Mouse (Mus musculus) T-helper 17 cell (primary cell): Measurements from ENCODE around the gene Tspan13.

Experiments used
- in situ Hi-C, 2 experiments: fragments of 300-600 bp; cut with MboI, MseI; formaldehyde crosslinking; loops; 1 replicate in 1 of 2; 2 replicates in 1 of 2; pipeline ENCODE4 v1.15.1; 2025; ENCODE audit warnings: high pct_unique_total_duplicates in 2 of 2

The Tspan13 gene

DNA sequence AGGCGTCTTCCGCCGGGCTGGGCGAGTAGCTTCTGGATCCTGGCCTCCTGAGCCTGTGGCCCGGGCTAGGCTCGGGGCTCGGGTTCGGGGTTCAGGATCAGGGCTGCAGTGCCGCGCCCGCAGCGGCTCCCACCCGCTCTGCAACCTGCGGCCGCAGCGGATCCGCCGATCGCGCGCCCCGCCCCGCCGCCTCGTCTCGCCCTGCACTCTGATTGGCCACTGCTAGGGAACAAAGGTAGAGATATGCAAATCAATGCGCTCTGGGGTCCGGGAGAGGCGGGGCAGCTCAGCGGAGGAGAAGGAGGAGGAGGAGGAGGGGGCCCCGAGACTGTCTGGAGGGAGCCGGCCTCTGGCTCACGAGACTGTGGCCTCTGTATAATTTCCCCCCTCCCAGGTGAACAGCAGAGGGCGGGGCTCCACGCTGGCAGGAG is at the start of gene Tspan13:
TSS of gene Tspan13 (minus strand) at position 153 of the 431 bp plus-strand sequence.
- in situ Hi-C loops: loop anchor here (5.0 to 25.0 kb wide), 3 partner anchors 115 to 1030 kb away; partner anchors contain the start of genes Ahr (in 1 of the 2), Ankmy2 (in 1 of the 2) and Bzw2 (in 1 of the 2)

DNA sequence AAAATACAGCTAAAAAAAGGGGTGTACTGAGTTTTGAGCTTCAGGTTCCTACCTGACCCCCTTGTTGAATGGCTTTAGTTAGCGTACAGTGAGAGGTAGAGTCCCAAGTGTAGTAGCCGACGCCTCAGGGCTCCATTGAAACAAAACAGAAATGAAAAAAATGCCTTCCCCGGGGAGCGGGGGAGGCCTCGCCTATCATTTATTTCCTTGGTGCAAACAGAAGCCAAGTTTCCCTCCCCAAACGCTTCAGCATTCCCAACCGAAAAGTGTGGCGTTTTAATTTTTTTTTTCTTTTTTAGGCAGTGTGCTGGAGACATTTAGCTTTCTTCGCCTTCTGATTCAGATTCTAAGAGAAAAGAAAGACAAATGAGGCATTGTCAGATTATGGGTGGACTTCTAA is 49.7 kb upstream of the Tspan13 start:
- in situ Hi-C loops: no loop called here

DNA sequence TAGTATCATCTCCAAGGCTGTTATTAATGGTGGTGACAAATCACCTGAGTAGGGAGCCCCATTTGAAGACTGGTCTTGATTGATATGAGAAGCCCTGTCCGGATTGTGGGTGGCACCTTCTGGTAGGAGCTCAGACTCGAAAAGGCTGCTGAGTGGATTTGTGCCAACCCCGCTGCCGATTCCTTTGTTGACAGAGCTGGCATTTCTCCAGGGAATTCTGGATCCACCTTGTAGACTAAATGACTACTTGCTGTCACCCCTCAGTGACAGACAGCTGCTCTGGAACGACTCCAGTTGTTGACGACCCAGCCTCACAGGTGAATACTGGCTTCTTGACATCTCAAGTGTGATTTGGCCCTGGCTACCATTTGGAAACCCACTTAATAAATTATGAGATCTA is 46.9 kb upstream of the Tspan13 start:
- in situ Hi-C loops: no loop called here

DNA sequence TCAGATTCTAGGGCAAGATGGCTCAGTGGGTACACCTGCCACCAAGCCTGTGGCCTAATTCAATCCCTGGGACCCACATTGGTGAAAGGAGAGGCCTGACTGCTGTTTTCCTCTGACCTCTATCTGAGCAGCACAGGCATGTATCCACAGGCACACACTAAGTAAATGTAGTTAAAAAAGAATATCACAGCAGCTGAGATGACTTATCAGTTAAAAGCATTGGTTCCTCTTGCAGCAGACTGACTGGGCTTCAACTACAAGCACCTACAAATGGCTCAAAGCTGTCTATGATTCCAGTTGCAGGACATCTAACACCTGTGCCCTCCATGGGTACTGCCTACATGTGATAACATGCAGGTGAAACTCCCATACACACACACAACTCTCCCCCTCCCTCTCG is 46.5 kb upstream of the Tspan13 start:
- in situ Hi-C loops: no loop called here

DNA sequence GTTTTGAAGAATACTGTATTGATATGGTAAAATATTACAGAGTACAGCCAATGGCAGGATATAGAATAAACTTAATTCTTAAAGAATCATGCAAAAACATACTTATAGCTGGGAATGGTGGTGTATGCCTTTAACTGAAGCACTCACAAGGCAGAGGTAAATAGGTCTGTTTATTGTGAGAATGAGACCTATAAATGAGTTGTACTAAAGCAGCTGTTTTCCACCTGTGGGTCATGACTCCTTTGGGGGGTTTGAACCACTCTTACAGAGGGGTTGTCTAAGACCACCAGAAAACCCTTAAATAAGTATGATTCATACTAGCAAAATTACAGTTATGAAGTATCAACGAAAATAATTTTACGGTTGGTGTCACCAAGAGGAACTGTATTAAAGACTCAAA is 43.1 kb upstream of the Tspan13 start:
- in situ Hi-C loops: no loop called here

DNA sequence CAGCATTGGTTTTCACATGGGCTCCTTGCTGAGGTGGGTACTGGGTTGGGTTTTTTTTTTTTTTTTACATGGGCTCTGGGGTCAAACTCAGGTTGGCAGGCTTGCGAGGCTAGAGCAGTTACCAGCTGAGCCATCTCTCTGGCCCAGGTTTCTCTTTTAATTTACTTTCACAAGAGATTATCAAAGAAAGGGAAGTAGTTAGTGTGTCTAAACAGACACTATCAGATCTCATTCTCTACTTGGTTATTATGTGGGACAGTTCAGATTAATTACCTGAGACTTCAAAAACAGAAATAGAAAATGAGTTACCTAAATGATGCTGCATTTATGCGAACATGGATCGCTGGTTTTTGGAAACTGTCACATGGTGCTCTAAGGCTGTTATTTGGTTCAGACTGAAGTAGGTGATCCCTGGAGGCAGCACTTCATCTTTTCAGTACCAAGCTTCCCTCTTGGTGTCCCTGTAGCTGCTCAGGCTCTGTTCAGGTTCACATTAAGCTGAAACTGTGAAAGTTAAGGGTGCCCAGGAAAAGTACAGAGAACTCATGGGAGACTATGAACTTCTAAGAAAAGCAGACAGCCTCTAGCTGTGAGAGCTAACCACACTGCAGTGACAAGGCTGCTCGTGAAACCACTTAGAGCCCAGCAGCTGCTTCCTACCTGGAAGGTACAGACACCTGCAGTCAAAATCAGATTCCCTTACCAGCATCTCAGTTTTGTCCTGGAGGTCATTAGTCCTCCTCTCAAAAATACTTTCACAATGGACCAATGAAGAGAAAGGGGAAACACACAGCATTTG is 36.0 kb upstream of the Tspan13 start:
- in situ Hi-C loops: loop anchor here in 1 of 2 experiments (10.0 kb wide), 1 partner anchor 233 kb away; no protein-coding TSS in a partner anchor

DNA sequence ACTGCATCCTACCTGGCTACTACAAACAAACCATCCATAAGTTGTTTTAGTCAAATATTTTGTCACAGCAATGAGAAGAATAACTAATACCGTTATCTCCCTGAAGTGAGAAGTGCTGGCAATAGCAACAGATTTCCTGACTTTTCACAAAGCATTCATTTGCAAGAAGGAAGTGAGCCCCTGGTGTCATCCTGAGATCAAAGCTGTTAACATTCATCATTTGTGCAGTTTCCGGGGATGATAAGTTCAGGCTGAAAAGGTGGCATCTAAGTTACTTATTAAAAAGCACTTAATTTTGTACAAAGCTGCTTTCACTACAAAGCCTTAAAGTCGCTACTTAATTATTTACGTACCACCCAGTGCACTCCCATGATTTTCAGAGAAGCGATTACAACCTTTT is 30.6 kb upstream of the Tspan13 start:
- in situ Hi-C loops: loop anchor here in 1 of 2 experiments (10.0 kb wide), 1 partner anchor 228 kb away; no protein-coding TSS in a partner anchor

DNA sequence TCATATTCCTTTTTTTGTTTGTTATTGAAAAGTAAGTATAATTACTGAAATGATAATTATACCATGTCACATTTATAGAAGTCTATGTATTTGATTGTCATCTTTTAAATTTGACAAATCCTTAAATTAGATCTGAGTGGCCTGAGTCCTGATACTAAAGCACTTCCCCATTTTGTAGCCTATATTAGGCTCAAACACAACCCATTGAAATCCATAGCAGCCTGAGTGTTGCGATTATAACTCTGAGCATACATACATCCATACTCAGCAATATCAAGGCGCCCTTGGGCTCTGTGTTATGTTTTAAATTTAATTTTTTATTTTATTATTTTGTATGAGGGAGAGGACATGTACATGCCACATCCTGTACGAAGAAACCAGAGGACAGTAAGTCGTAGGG is 27.9 kb upstream of the Tspan13 start:
- in situ Hi-C loops: loop anchor here in 1 of 2 experiments (10.0 kb wide), 1 partner anchor 225 kb away; no protein-coding TSS in a partner anchor

DNA sequence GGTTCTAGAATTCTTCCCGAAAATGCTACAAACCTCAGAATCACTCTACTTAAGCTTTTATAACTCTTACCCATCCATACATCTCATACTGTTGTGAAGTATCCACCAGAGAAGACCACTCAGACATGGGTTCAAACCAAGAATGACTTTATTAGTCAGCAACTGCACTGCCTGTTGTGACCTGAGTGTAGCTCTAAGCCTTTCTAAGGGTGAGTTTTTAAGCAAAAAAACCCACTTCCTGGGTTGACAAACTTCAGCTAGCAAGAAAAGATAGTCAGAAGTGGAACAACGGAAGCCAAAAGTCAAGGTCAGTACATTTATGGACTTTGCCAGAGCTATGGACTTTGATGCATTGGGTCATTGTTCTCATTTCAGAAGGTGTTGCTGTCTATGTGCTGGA is 25.2 kb upstream of the Tspan13 start:
- in situ Hi-C loops: no loop called here

DNA sequence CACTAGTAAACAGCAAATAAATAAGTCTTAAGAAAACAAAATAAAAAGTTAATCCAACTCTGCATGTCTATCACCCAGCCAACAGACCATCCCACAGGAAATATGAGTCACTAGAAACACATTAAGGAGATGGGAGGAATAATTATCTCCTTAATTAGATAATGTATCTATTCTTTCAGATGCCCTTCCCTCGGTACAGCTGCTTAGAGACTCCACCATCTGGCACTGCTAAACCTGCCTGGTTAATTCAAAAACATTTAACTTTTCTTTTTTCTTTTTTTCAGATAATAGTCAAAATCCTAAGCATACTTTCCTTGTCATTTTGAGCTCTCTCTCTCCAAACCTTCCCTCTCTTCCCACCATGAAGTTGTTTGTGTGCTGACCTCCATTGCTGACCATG is 23.6 kb upstream of the Tspan13 start:
- in situ Hi-C loops: no loop called here

DNA sequence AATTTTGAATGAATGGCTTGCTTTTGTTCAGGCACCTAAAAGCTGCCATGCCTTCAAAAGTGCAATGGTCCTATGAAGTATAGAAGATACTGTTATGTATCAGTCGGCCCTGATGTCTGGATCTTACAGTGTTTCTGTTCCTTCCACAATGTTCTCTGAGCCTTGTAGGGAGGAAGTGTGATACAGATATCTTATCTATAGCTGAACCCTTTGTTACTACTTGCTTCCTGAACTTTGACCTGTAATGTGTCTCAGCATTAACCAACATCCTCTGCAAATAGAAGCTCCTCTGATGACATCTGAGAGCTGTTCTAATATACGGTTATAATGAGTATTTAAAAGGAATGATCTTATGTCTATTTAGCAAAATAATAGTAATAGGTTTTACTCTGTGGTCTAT is 15.4 kb upstream of the Tspan13 start:
- in situ Hi-C loops: no loop called here

DNA sequence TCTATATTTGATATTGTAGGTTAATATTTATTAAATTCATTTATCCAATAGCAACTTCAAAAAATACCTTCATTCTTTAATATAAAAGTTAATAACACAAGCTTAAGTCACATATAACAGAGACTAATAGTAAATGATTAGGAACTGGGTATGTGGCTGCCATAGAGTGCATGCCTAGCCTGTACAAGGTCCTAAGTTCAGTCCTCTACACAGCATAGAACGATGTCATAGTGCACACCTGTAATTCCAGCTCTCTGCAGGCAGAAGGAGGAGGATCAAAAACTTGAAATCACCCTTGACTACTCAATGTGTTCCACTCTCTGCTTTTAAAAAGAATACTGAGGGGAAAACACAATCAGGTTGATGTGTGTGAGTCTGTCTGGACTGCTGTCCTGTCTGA is 8.0 kb upstream of the Tspan13 start:
- in situ Hi-C loops: no loop called here

DNA sequence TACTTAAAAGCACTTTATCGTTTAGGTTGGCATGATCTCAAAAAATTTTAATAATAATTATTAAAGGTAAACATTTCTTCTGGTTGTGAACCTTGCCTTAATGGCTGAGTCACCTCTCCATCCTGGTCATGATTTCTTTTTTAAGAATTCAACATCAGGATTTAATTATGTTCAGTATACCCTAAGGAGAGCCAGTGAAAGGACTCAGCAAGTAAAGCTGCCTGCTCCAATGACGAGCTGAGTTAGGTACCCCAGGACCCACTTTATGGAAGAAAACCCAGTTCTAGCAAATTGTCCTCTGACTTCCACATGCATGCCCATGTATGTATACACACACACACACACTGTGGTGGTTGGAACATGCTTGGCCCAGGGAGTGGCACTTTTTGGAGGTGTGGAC is 5.3 kb upstream of the Tspan13 start:
- in situ Hi-C loops: loop anchor here in 1 of 2 experiments (25.0 kb wide), 1 partner anchor 510 kb away; the partner anchor contains the start of gene Ahr

DNA sequence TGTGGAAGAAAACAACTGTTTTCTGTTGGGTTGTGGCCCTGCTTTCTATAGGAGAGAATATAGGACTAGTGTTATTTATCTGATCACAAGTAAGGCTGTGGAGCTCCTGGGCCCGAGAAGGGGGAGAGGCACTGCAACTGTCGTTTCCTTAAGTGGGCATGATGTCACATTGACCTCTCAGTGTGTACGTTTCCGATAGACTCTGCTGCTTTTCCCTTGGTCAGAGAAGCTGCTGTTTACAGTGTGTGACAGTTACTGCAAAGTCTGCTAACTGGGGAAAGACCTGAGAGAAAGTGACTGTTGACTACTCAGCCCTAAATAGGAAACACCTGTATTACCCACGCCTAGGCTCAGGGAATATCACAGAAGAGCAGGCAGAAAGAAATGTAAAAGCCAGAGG is 3.9 kb upstream of the Tspan13 start:
- in situ Hi-C loops: loop anchor here in 1 of 2 experiments (25.0 kb wide), 1 partner anchor 509 kb away; the partner anchor contains the start of gene Ahr

DNA sequence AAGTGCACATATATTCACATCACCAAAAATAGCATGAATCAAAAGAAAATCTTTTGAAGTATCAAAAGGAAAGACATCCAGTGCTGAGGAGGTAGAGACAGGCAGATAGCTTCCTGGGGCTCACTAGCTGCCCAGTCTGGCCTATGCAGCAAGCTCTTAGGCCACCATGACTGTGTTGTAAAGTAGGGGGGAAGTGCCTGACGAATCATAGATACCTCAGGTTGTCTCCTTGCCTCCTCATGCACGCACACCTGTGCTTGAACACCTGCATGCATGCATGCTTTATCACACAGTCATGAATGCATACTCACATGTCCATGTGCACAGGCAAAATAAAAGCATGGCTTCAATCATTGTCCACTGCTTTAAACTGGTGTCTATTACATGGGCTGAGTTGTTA is 2.4 kb upstream of the Tspan13 start:
- in situ Hi-C loops: loop anchor here (5.0 to 25.0 kb wide), 3 partner anchors 113 to 1032 kb away; partner anchors contain the start of genes Ahr (in 1 of the 2), Ankmy2 (in 1 of the 2) and Bzw2 (in 1 of the 2)

DNA sequence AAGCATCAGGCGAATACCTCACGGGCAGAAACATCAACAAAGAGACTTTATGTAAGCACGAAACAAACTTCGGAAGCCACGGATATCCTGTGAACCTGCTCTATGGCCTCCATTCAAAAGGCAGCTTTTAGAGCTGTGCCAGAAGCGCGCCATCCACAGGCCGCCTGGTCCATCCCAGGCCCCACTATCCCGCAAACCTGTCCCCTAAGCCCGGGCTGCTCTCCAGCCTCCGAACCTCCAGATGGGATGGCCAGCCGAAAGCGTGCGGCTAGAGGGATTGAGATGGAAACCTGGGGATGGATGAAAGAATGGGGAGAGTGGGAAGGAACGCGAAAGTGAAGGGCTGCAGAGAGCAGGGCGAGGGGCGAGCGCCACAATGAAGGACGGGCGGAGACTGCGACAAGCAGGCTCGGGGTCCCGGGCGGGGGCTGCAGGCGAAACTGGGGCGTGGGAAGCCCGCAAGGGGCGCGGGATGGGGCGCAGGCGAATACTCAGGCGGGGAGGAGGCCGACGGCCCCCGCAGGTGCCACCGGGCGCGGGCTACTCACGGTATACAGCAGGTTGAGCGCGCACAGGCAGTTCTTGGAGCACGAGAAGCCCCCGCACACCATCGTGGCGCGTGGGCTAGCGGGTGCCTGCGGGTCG is 475 bp downstream of the Tspan13 start:
- in situ Hi-C loops: loop anchor here (5.0 to 25.0 kb wide), 3 partner anchors 115 to 1030 kb away; partner anchors contain the start of genes Ahr (in 1 of the 2), Ankmy2 (in 1 of the 2) and Bzw2 (in 1 of the 2)

DNA sequence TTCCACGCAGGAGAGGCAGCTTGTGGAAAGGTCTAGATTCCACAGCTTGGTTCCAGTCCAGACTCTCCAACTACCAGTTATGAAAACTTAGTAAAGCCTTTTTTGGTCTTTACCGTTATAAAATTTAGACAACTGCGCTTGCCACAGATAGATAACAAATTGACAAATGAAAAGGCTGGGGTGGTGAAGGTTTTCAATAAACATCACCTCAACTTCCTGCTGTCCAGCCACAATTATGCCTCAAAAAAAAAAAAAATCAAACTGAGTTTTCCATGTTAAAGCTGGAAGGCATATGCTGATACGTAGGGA is 1.1 kb downstream of the Tspan13 start:
- in situ Hi-C loops: loop anchor here (5.0 to 25.0 kb wide), 3 partner anchors 116 to 1029 kb away; partner anchors contain the start of genes Ahr (in 1 of the 2), Ankmy2 (in 1 of the 2) and Bzw2 (in 1 of the 2)

DNA sequence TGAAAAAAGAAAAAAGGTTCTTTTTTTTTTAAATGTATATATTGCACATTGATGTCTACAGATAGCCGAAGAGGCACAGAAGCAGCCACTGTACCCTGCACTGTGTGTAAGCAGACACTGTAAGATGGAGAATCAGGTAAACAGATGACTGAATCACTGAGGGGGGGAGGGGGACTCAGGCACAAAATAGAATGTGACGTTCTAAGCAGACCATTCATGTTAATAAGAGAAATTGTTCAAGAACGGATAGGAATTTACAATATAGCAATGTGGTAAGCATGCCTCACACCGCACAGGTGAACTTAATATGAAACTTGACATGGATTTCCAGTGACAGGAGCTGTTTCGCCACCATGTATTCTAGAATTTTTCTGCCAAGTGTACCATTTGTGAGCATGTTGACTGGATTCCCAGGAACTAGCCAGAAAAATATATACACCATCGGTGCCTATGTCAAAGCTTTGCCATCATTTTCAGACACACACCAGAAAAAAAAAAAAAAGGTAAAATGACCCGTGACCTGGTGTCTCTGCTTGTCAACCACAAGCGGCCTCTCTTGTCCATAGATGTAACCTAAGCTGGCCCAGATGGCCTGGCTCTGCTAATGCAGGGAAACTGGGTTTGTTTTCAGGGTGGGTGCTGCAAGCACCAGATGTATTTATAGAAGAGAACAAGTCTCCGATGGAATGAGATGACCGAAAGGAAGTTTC is 1.6 kb downstream of the Tspan13 start:
- in situ Hi-C loops: loop anchor here (5.0 to 25.0 kb wide), 3 partner anchors 117 to 1028 kb away; partner anchors contain the start of genes Ahr (in 1 of the 2), Ankmy2 (in 1 of the 2) and Bzw2 (in 1 of the 2)

DNA sequence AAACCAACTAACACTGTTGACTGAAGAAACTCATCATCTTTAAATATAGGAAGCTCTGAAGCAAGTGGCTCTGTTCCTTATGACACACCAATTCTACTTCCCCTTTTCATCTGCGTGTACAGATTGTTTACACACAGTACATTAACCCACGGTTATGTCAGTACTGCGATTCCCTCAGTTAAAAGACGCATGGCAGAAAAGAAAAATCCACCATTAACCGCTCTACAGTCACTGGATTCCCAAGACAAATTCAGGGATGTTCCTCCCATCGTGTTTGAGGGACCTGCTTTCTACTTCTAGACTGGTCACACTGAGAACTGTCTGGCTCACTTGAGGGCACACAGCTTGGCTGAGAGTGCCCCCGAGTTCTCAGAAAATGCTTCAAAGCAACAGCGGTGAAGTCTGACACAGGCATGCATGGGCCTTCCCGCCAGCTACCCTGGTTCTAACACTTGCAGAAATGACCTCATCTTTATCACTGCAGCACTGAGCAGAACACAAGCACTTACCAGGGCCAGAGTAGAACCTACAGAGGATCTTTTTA is 2.7 kb downstream of the Tspan13 start:
- in situ Hi-C loops: loop anchor here (5.0 to 25.0 kb wide), 4 partner anchors 118 to 1027 kb away; partner anchors contain the start of genes Ahr (in 1 of the 2), Ankmy2 (in 1 of the 2), Bzw2 (in 1 of the 2) and D630036H23Rik (in 1 of the 2)

DNA sequence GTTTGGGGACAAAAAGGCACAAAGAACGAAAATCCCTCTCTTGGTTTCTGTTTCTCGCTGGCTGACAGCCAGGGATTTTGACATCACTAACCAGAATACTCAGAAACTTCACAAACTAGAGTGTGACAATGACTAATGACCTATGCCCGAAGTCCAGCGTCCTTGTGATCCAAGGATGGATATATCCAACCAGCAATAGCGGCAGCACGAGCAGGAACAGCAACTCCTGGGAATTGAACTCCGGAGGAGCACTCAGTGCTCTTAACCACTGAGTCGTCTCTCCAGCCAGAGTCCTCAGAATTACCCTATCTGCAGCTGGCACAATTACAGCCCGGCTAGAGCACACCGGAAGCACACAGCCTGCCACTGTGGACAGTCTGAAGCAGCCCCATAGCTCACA is 5.5 kb downstream of the Tspan13 start:
- in situ Hi-C loops: loop anchor here (10.0 to 25.0 kb wide), 2 partner anchors 348 to 499 kb away; partner anchors contain the start of genes Ahr (in 1 of the 2), D630036H23Rik (in 1 of the 2) and Ispd (in 1 of the 2)

DNA sequence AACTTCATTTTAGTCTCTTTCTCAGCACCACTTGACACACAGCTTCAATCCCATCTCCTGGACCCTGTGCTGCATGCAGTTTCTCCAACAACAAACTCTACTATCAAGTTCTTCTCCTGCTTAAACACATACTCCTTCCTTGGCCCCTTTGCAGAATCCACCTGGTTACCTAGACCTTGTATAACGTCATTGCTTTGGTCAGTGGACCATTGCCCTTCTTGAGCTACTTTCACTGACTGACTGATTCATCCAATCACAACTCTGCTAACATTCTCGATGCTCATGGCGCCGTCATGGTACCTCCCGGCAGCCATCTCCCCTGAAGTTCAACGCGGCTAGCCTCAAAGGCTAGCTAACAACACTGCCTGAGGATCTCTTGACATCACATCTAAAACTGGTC is 6.2 kb downstream of the Tspan13 start:
- in situ Hi-C loops: loop anchor here (10.0 to 25.0 kb wide), 2 partner anchors 349 to 499 kb away; partner anchors contain the start of genes Ahr (in 1 of the 2), D630036H23Rik (in 1 of the 2) and Ispd (in 1 of the 2)
